Comparison of ENCODE assay signal across 24 mouse cellular contexts in the genomic region with DNA sequence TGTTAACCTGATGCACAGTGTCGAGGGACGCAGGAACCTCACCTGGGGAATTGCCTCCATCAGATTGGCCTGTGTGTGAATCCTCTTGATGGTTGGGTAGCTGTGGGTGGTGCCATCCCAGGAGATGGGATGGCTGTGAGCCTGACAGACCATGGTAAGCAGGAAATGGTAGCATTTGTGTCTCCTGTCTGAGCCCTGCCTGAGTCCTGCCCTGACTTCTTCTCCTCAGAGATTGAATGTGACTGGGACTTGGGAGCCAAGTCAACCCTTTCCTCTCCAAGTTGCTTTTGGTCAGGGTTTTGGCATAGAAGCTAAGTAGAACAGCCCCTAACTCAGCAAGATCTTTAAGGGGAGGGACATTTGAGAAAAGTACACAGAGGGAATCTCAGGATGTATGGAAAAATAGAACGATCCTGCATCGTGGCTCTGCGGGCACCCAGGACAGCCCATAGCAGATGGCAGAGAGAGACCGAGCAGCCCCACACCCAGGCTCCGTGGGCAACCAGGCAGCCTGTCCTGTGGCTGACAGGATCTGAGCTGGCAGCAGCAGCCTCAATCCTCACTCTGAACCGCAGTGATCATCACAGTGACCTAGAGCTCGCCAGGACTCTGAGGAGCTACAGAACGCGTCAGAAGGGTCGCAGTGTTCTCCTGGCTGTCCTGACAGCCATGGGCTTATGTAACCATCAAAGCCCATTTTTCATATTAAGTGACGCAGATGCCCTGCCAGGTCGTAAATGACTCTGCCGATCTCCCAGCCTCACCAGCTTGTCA. TPM values are rescaled to one million over a fixed set of nuclear protein-coding genes. Genes with fewer than 3 reads are reported as not detected.
DNase-seq lines count a peak whose midpoint lies in the region; TF ChIP-seq lines count a peak whose summit lies in the region.
"Had no signal": no experiment of that assay in that cellular context is flagged by ENCODE, and none has a peak within 500 bp of the region (broad histone marks: within the 10 kb centered on the region; RNA-seq: fewer than 3 reads in every experiment).

No protein-coding gene starts in this region.

- H3K4me3 ChIP-seq in gastrocnemius, adult 2 months, result peak overlapping the region; percentile 30
- H3K4me3 ChIP-seq: forebrain, embryonic 13.5 days; kidney, embryonic 15.5 days; limb, embryonic 10.5 days; limb, embryonic 15.5 days; liver, embryonic 13.5 days; megakaryocyte, embryonic 14.5 days; neural tube, embryonic 13.5 days had no signal

- TF ChIP-seq CTCF in gastrocnemius, adult 2 months (IDR thresholded peaks at IDR 0.05), result no peak

- DNase-seq in cerebellum, postnatal 14 days, result peak; percentile 77 to 80
- DNase-seq in cerebellum, adult 8-10 months, result no peak
- DNase-seq in gastrocnemius, adult 2 months, result peak; percentile 31
- DNase-seq in gastrocnemius, adult 8-10 months (ENCODE audit: low spot score in 2 of 2), result no peak
- DNase-seq in left cerebral cortex, postnatal 4 days, result peak; percentile 67
- DNase-seq in left cerebral cortex, postnatal 10 days (ENCODE audit: extremely low spot score in 1 of 2, low spot score in 2 of 2), result no peak
- peak; percentile 60 for DNase-seq in skeletal muscle tissue, adult 2 months (ENCODE audit: low read depth, low spot score)
- DNase-seq: adrenal gland, postnatal 25 days; kidney, adult 11 months; kidney, postnatal 25 days; liver, embryonic 13.5 days; lung, adult 18-20 months; lung, postnatal 4 days; right cerebral cortex, postnatal 4 days; thymus, adult 2 months; thymus, postnatal 36 days had no signal

- no peak overlapping the region for H3K27ac ChIP-seq in gastrocnemius, adult 2 months
- H3K27ac ChIP-seq: kidney, embryonic 15.5 days; limb, embryonic 10.5 days; limb, embryonic 15.5 days; liver, embryonic 13.5 days had no signal

- intact Hi-C loops in gastrocnemius, adult 2 months (cut with DNase I), result no loop called here
- intact Hi-C loops in left cerebral cortex, postnatal 4 days (cut with DNase I), result no loop called here
- intact Hi-C loops in left cerebral cortex, postnatal 10 days (cut with DNase I), result no loop called here

RNA-seq across cellular contexts. Expression of a gene that starts 13.9 kb away (rescaled TPM):
- under 1 TPM in 1 of 2 experiments, not detected in 1; 0.42 TPM for total RNA-seq in gastrocnemius, adult 2 months (2021)
- total RNA-seq in gastrocnemius, adult 8-10 months (2022), result under 1 TPM in 1 of 4 experiments, not detected in 3; 0.90 TPM
- total RNA-seq in left cerebral cortex, postnatal 4 days (2021), result 1 to 10 TPM; 1.7 to 4.0 TPM
- total RNA-seq in left cerebral cortex, postnatal 10 days (2021), result 1 to 10 TPM; 1.3 to 2.0 TPM
- total RNA-seq: granulocyte monocyte progenitor cell, adult 5-6 weeks; heart, postnatal 14 days had no signal

RNA-seq across cellular contexts. Expression of a gene that starts 39.6 kb away (rescaled TPM):
- total RNA-seq in gastrocnemius, adult 2 months (2021), result under 1 TPM; 0.18 to 0.81 TPM
- under 1 TPM; 0.22 to 0.64 (median 0.42) TPM for total RNA-seq in gastrocnemius, adult 8-10 months (2022)
- under 1 TPM; 0.32 to 0.66 TPM for total RNA-seq in left cerebral cortex, postnatal 4 days (2021)
- total RNA-seq in left cerebral cortex, postnatal 10 days (2021), result under 1 TPM; 0.30 to 0.41 TPM

Comparison
In these comparisons a context has a peak if more than half of its experiments do, and no peak if none do; other contexts are left out.
1. DNase-seq: peak in cerebellum, postnatal 14 days (2 of 2), gastrocnemius, adult 2 months (single experiment), left cerebral cortex, postnatal 4 days (single experiment) and skeletal muscle tissue, adult 2 months (single experiment); none in cerebellum, adult 8-10 months (single experiment), gastrocnemius, adult 8-10 months (0 of 2) and left cerebral cortex, postnatal 10 days (0 of 2).